Mouse (Mus musculus): ENCODE data around the gene Gnrhr.
A peak's percentile ranks its signal among the peaks of the same experiment; 100 is the strongest.

Gnrhr gene

GRCm38 (mm10) chr5:86197801-86198200 is at the start of gene Gnrhr:
Gene Gnrhr (minus strand): TSS chr5:86197901.
- DNase-seq (ENCODE audit: low spot score in 2 of 2) = no peak

DNA sequence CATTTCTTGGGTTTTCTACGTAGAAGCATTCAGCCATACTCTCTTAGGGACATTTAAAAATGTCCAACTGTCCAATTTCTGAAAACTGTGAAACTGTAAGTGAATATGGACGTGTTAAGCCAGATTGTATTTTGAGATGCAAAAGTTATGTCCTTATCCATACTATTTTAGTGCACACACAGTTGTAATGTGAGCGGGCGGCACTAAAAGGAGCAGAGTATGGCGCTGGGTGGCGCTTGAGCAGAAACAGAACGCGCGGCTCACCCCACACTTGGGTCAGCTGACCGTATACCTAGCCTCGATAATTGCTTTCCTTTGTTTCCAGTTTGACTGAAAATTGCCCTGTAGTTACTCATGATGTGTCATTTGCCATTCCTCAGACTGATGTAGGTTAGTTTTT is 48.9 kb upstream of the Gnrhr start:
- DNase-seq (ENCODE audit: low spot score in 2 of 2) = no peak

- no peak for DNase-seq (ENCODE audit: low spot score in 2 of 2)
Observed at GRCm38 (mm10) chr5:86244880-86245279, 47.2 kb upstream of the Gnrhr start.

- DNase-seq (ENCODE audit: low spot score in 2 of 2) = no peak
Observed at GRCm38 (mm10) chr5:86244275-86244674, 46.6 kb upstream of the Gnrhr start.

DNA sequence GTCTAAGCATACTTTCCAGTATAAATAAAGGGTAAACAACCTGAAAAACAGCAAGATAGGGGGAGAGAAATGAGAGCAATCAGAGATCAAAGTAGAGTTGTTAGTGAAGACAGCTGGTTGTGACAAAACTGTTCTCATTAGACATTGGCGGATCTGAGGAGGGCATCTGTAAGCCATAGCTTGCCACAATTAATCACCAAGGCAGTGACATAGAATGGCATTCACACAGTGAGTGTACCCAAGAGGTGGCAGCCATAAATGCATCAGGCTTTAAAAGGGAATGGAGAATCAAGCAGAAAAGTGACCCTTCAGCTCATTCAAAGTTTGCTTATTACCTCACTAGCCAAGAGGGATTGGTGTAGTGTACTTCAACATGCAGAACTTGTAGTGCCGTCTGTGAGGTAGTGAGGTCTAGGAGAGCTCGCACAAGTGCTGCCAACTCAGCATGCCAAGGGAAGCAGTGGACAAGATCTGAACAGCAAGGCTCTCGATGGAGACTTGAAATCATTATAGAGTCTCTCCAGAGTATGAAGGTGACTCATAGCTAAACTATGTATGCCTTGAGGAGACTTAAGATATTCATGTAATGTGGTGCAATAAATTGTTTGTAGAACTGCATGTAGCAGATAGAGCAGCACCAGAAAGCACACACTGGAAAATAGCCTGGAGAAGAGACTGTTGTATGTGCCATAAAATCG is 29.6 kb upstream of the Gnrhr start:
- no peak for DNase-seq (ENCODE audit: low spot score in 2 of 2)

DNA sequence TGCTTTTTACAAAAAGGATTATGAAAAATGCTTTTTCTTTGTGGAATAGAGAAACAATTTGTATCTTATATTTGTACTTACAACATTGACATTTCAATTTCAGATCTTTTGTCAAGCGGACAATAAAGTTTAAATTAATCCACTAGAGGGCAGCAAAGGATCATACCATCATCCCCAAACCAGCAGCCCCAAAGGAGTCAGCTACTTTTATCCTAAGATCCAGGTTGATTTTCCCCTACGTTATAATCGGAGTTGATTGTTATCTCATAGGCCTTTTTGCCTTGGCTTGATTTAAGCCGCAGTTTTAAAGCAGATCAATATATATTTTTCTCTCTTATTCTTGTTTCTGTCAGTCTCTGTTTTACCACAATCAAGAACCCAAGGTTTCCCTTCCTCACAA is 6.3 kb downstream of the Gnrhr start:
- DNase-seq (ENCODE audit: low spot score in 2 of 2) = peak in 1 of 2 experiments; percentile 16

- peak in 1 of 2 experiments; percentile 44 for DNase-seq (ENCODE audit: low spot score in 2 of 2)
Observed at GRCm38 (mm10) chr5:86190770-86191169, 6.9 kb downstream of the Gnrhr start.

DNA sequence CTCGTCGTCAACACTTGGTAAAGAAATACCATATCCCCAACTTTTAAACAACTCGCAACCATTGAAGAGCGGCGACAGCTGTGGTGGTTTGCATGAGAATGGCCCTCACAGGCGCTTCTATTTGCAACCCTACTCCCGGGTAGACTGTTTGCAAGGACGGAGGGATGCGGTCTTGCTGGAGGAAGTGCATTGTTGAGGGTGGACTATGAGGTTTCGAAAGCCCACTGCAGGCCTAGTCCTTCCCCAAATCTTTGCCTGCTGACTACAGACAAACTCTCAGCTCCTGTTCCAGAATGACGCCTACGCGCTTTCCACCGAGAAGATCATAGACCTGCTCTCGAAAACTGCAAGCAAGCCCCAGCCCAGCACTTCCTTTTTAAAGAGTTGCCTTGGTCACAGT is 7.4 kb downstream of the Gnrhr start:
- no peak for DNase-seq (ENCODE audit: low spot score in 2 of 2)

- no peak for DNase-seq (ENCODE audit: low spot score in 2 of 2)
Observed at GRCm38 (mm10) chr5:86187441-86187840, 10.3 kb downstream of the Gnrhr start.

DNA sequence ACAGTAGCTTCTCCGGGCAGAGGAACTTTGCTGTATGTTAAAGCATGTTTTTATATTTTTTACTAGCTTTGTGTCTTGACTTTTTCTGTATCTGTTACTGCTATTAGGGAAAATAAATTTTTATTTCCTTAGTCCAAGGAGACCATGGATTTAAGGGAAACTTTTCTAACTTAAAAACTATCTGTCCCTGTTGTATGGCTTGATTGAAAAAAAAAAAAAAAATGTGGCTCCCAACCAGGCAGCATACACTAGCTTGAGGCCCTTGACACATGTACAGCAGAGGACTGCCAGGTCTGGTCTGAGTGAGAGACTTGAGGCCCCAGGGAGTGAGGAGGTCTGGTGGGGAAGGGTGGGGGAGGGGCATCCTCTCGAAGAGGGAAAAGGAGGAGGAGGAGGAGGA is 23.9 kb downstream of the Gnrhr start:
- no peak for DNase-seq (ENCODE audit: low spot score in 2 of 2)

DNA sequence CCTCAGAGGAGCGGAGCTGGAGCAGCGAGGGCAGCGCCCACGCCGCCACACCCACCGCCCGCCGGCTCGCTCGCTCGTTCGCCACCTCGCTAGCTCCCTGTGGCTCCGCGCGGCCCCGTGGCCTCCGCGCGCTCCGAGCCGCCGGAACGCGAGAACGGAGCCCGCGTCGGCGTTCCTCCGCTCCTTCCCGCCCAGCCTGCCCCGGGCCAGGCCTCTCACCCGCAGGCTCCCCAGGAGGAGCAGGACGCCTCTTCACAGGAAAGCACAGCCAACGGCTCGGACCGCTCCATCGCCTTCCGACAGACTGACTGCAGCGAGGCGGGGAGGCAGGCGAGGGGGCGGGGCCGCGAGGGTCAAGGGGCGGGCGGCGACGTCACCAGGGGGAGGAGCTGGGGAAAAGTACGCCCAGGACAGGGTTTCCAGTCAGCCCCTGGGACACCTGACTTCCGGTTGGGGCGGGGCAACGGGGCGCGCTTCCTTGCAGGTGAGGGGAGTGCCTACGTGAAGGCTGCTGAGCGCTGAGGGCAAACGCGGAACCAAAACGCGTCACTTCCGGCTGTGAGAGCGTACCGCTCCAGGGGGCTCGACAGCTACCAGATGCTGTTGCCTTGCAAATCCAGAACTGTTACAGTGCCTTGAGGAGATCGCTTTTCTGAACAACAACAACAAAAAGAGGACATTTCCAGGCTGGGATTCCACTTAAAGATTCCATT is 25.1 kb downstream of the Gnrhr start, which contains the start of gene Uba6:
TSS of gene Uba6 (minus strand) at position 355 of the 713 bp plus-strand sequence.
- peak; percentile 100 for DNase-seq (ENCODE audit: low spot score in 2 of 2)

- DNase-seq (ENCODE audit: low spot score in 2 of 2) = no peak
Observed at GRCm38 (mm10) chr5:86172088-86172448, 25.6 kb downstream of the Gnrhr start.

All from thymus, postnatal 10 days (tissue).